Mouse (Mus musculus) MEL (cell line): ENCODE measurements around the gene Olfr5.

Experiments used
- E2F4 ChIP-seq: IDR thresholded peaks from 2 replicates; pipeline ENCODE4 v1.6.1; 2011; ENCODE audit warnings: low read depth, low read length, improper control_type of control experiment, borderline replicate concordance
- NRF1 ChIP-seq: IDR thresholded peaks from 2 replicates; pipeline ENCODE4 v1.6.1; 2014; ENCODE audit warnings: low read depth, mild to moderate bottlenecking, inconsistent platforms, low read length, improper control_type of control experiment, moderate library complexity; ENCODE audit not compliant: poor library complexity, insufficient read depth, severe bottlenecking
- POLR2A ChIP-seq, 2 experiments: IDR thresholded peaks; 2 replicates each; pipeline ENCODE4 v1.6.1; 2011 to 2012; ENCODE audit warnings: low read length in 2 of 2, mild to moderate bottlenecking in 2 of 2, control low read depth in 1 of 2, improper control_type of control experiment in 1 of 2, low read depth in 1 of 2, moderate library complexity in 1 of 2; ENCODE audit not compliant: control insufficient read depth in 1 of 2, insufficient read depth in 1 of 2, poor library complexity in 1 of 2
- TAL1 ChIP-seq: IDR thresholded peaks from 2 replicates; pipeline ENCODE4 v1.6.1; 2012; ENCODE audit warnings: mild to moderate bottlenecking, inconsistent platforms, low read length, moderate library complexity, mixed read lengths
- TCF12 ChIP-seq: IDR thresholded peaks from 2 replicates; pipeline ENCODE4 v1.6.1; 2014; ENCODE audit warnings: low read depth, mild to moderate bottlenecking, inconsistent platforms, low read length, improper control_type of control experiment, moderate library complexity

- no peak for TF ChIP-seq TCF12
- TF ChIP-seq E2F4, result no peak
- no peak for TF ChIP-seq POLR2A (IDR thresholded peaks at IDR 0.05; ENCODE audit: control insufficient read depth in 1 of 2, insufficient read depth in 1 of 2, low read depth in 1 of 2, low read length in 2 of 2, poor library complexity in 1 of 2)
- TF ChIP-seq NRF1, result no peak
- no peak for TF ChIP-seq TAL1
Observed at GRCm38 (mm10) chr7:6447771-6448170, 39.0 kb downstream of the Olfr5 start.
